Mouse (Mus musculus): ENCODE results near the gene Tspan15. TPM values are rescaled to one million over a fixed set of nuclear protein-coding genes. Genes with fewer than 3 reads are reported as not detected.

Gene Tspan15
- 6.0 and 6.5 TPM in 2 replicates for polyA plus RNA-seq (2012; rRNA removed)

DNA sequence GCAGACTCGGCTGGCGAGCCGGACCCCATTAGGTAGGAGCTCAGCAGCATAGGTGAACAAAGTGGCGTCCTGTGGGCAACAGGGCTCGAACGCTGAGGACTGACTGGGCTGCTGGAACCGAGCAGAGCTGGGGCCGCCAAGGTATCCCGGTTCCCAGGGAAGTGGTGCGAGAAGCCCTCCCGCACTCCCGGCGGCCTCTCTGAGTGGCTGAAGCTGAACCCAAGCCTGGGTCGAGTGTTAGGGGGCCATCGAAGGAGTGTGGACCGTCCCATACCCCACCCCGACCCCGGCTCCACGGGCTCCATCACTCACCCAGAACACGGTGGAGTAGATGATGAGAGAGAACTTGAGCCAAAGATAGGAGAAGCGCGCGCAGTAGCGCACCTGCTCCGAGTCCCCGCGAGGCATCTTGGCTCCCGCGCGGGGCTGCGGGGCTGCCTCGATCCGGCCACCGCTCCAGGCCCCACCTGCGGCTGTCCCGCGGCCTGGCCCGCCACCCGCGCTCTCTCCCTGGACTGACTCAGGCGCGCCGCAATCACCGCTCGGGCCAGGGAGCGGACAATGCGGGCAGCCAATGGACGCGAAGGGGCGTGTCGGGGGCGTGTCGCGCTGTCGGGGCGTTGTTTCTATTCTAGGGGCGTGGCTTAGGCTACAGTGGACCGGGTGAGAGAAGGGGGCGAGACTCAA is at the start of gene Tspan15:
Tspan15 (minus strand) TSS at position 544 of the 687 bp plus-strand sequence.

DNA sequence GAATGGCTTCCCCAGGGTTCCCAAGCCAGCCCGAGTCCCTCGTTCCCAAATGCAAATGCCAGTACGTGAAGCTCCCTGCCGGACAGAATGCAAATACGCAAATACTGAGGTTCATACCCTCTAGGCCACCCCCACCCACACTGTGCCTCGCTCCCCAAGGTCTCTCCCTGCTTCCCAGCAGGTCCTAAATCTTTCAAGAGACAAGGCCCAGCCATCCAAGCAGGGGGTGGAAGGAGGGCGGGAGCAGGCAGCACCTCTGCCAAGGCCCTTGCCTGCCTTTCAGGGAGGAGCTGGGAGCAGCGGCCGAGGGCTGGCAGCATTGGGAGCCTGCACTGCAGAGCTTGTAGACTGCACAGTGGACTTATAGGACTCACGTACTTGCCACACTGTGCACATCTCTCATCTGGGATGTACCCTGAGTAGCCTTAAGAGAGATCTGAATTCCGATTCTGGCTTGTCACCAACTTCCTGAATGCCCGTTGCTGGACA is 21.0 kb upstream of the Tspan15 start, which contains the start of gene Tacr2:
Tacr2 (plus strand) TSS at position 439 of the 489 bp plus-strand sequence.

DNA sequence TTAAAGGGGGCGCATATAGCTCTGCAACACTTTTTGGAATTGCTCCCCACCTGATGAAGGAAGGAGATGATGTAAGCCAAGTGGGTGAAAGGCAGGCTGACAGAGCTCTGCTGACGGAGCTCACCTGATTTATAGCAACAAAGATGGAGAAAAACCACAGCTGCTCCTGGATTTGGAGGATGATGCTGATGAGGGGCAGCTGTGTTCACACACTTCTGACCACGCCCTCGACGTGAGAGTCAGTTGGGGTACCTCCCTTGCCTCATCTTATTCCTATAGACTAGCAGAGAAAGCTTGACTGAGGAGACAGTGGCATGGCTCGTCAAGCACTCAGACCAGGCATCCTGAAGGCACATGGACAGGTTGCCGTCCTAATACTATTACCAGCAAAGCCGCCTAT is 87.2 kb downstream of the Tspan15 start, which contains the start of gene Fam241b:
Fam241b (minus strand) TSS at position 101 of the 400 bp plus-strand sequence.

Other genes starting within 250 kb of the Tspan15 start
- gene Neurog3, start 98.2 kb downstream of the Tspan15 start, polyA plus RNA-seq (2012; rRNA removed), result 0.18 TPM in 1 of 2 replicates, not detected in the other
- 0.20 and 0.29 TPM in 2 replicates for gene Fam241b, start 87.3 kb downstream of the Tspan15 start, polyA plus RNA-seq (2012; rRNA removed)
- gene Tacr2, start 21.2 kb upstream of the Tspan15 start, polyA plus RNA-seq (2012; rRNA removed), result not detected in 2 replicates
- 55.1 and 58.8 TPM in 2 replicates for gene Hk1, start 148.7 kb upstream of the Tspan15 start, polyA plus RNA-seq (2012; rRNA removed)
- gene Hkdc1, start 191.2 kb upstream of the Tspan15 start, polyA plus RNA-seq (2012; rRNA removed), result 3.7 and 4.4 TPM in 2 replicates
- gene 4930507D05Rik, start 218.2 kb upstream of the Tspan15 start, polyA plus RNA-seq (2012; rRNA removed), result 0.08 and 0.13 TPM in 2 replicates
- 15.5 and 17.5 TPM in 2 replicates for gene Supv3l1, start 218.5 kb upstream of the Tspan15 start, polyA plus RNA-seq (2012; rRNA removed)